Mouse (Mus musculus): ENCODE results near the gene Gm12216.

DNA sequence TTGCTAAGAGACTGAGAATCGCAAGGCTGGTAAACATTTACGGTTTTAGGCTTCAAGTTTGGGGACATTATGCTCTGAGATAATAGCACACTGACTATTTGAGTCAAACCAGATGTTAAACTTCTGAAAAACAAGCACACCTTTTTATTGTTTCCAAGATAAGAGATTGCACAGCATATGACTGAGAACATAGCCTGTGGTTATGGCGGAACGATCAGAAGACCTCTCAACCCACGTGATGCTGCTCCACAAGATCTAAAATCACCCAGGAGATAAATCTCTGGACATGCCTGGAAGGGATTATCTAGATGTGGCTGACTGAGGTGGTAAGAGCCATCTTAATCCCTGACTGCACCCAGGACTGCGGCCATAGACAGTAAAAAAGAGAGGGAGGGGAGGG, 37.9 kb upstream of the Gm12216 start:
- TF ChIP-seq POLR2AphosphoS2 (IDR thresholded peaks at IDR 0.05; ENCODE audit: insufficient read length, low read depth) (no peak), POLR2A (IDR thresholded peaks at IDR 0.05; ENCODE audit: insufficient read length, low read depth) (no peak), MYOD1 (IDR thresholded peaks at IDR 0.05; ENCODE audit: control insufficient read depth in 1 of 3, insufficient read length in 2 of 3, low read depth in 2 of 3) (no peak), USF1 (IDR thresholded peaks at IDR 0.05; ENCODE audit: low read depth) (no peak), SRF (IDR thresholded peaks at IDR 0.05; ENCODE audit: control insufficient read depth, insufficient read length, low read depth) (no peak), MAX (IDR thresholded peaks at IDR 0.05; ENCODE audit: low read depth) (no peak)

Measured in myocyte (in vitro differentiated cells).